In genomic region chr19:53533236-53533635, GRCm38 (mm10) we compare ENCODE assay signal across 19 mouse cellular contexts.
"Had no signal": no experiment of that assay in that cellular context is flagged by ENCODE, and none has a peak within 500 bp of the region (broad histone marks: within the 10 kb centered on the region; RNA-seq: fewer than 3 reads in every experiment).

No protein-coding gene starts in this region.

- DNase-seq: lung, adult 18-20 months; lung, embryonic 14.5 days; lung, postnatal 10 days; lung, postnatal 4 days; midbrain, embryonic 14.5 days; retina, postnatal 1 day; right cerebral cortex, adult 18-20 months; right cerebral cortex, postnatal 25 days; right cerebral cortex, postnatal 4 days; spleen, adult 18-20 months; thymus, adult 2 months; thymus, postnatal 25 days; thymus, postnatal 4 days had no signal

- H3K9me3 ChIP-seq: midbrain, embryonic 10.5 days; midbrain, embryonic 12.5 days; neural tube, embryonic 13.5 days; neural tube, embryonic 15.5 days had no signal

- H3K27ac ChIP-seq: midbrain, embryonic 10.5 days; midbrain, embryonic 12.5 days; neural tube, embryonic 13.5 days; neural tube, embryonic 15.5 days had no signal

- H3K9ac ChIP-seq: lung, embryonic 14.5 days; midbrain, embryonic 12.5 days; neural tube, embryonic 13.5 days; neural tube, embryonic 15.5 days had no signal

- H3K4me2 ChIP-seq: lung, embryonic 14.5 days; midbrain, embryonic 12.5 days; neural tube, embryonic 13.5 days; neural tube, embryonic 15.5 days had no signal

- H3K4me3 ChIP-seq: midbrain, embryonic 10.5 days; midbrain, embryonic 12.5 days; myocyte; neural tube, embryonic 13.5 days; neural tube, embryonic 15.5 days had no signal

- ATAC-seq: midbrain, embryonic 16.5 days had no signal

- H3K36me3 ChIP-seq: midbrain, embryonic 12.5 days; neural tube, embryonic 13.5 days; neural tube, embryonic 15.5 days had no signal
